Mouse (Mus musculus) left cerebral cortex, postnatal 14 days (tissue): ENCODE measurements around the gene Fzr1. TPM values are rescaled to one million over a fixed set of nuclear protein-coding genes. Genes with fewer than 3 reads are reported as not detected.

ENCODE experiments used
- DNase-seq, 2 experiments: peaks; one replicate each; pipeline ENCODE4 v3.0.0; 2021 to 2022; ENCODE audit warnings: low spot score in 2 of 2, mixed read lengths in 1 of 2
- intact Hi-C: fragments of 180-260 bp; cut with DNase I; formaldehyde crosslinking; loops from one replicate; pipeline ENCODE4 v1.15.1; 2025
- long read RNA-seq, 2 experiments: library from polyadenylated mRNA; stranded (forward); transcript quantifications; one replicate each; pipeline ENCODE4 v2.0.0; 2021
- total RNA-seq, 2 experiments: library from RNA; stranded (reverse); gene quantifications; 2 replicates each; pipeline ENCODE4 v1.2.3; 2021

Gene Fzr1
- 10 to 100 TPM; 74.8 to 80.3 TPM for total RNA-seq
- long read RNA-seq, experiment 1, transcript Fzr1-205 (14 exons, 3,057 nt): major isoform, 134 of 172 reads
- long read RNA-seq, experiment 1, partial matches to known transcripts: 12 of 172 reads
- long read RNA-seq, experiment 1, other reads (novel, unspliced or antisense): 24 of 172 reads
- long read RNA-seq, experiment 2, transcript Fzr1-205 (14 exons, 3,057 nt): major isoform, 143 of 178 reads
- long read RNA-seq, experiment 2, partial matches to known transcripts: 14 of 178 reads
- long read RNA-seq, experiment 2, other reads (novel, unspliced or antisense): 21 of 178 reads

DNA sequence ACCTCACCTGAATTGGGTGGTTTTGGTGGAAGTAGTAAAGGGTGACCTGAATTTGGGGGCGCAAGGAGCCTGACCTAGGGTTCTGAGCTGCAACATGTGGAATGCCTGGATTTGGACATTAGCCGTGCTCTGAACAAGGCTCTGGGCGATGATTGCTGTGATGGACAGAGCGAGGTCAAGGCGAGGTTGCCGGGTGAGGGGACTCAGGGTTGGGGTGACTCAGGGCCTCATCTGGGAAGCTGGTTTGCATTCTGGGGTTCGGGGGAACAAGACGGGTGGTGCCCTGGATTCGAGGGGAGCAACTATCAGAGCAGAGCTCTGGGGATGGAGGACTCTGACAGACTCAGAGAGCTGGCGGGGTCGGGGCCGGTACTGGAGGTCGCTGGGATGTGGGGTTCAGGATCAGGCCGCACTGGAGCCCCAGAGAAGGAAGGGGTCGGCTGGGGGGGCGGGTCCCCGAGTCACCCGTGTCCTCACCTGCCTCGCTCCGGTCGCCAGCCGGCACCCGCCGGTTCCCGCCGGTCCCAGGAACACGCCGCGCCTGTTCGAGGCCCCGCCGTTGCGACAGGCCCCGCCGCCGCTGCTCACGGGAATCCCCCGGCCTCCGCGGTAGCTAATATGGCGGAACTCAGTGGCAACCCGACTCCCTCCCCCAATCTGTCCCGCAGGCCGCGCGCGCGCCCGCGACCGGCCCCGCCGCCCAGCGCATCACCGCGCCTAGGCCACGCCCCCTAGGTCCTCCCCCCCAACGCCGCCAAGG is at the start of gene Fzr1:
Gene Fzr1 (minus strand): TSS at position 724 of the 760 bp plus-strand sequence.
- no peak for DNase-seq
- intact Hi-C loops: no loop called here

DNA sequence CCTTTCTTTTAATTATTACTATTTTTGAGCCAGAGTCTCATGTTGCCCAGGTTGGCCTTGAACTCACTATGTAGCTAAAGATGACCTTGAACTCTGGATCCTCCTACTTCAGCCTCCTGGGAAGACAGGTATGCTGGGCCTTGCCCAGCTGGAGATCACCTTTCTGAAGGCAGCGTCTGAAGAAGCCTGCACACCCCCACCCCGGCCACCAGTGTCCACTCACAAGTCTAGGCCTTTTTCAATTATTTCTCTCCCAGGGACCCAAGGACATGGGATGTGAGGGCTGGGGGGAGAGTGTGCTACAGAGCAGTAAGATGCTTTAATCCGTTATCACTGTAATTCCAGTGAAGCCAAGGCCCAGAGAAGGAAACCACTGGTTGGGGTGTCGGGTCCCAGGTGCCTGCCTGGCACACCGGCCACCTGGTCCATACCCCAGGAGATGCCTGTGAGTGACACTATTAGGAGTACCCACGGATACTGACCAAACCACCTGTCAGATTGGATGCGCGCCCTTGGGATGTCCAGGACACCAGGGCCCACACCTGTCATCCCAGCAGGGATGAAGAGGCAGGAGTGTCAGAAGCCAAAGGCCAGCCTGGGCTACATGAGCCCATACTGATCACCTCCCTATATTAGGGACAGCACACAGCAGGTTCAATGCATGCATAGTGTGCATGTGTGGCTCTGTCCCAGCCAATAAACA is 49.6 kb upstream of the Fzr1 start:
- intact Hi-C loops: loop anchor here (2.0 kb wide), 1 partner anchor 15 kb away; no protein-coding TSS in a partner anchor

DNA sequence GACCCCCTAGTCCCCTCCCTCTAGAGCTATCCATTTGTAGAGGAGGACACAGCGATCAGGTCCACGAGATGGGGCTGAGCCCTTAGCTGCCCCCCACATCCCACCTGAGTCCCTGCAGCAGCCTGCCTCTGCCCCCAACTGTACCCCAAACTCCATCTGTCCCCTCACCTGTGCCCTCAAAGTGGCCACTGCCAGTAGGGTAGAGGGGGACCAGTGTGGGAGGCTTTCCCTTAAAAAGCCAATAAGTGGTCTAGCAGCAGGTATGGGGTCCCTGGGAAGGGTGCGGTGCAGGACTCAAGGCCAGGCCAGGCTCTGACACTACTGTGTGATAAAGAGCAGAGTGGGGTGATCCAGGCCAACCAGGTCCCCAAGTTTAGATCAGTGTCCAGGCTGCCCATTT is 49.0 kb upstream of the Fzr1 start:
- DNase-seq: peak; percentile 3
- intact Hi-C loops: loop anchor here (2.0 kb wide), 1 partner anchor 15 kb away; no protein-coding TSS in a partner anchor

More for the DNA sequence above, 49.6 kb upstream of the Fzr1 start:
- DNase-seq: peak; percentile 5 to 13

DNA sequence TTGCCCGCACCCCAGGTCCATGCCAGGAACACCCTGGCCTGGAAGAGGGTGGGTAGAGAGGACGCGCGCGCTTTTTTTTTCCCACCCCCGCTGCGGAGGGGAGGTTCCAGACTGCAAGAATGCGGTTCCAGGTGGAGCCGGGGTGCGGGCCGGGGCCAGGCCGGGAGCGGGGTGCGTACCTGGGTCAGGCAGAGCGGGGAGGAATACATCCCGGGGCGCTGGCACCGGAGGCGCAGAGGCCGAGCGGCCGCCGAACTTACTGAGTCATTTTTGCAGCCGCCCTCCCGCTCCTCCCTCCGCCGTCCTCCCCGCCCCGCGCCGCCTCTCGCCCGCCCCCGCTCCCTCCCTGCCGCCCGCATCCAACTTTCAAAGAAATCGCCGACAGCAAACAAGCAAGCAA is 48.6 kb upstream of the Fzr1 start:
- intact Hi-C loops: loop anchor here (2.0 kb wide), 1 partner anchor 14 kb away; no protein-coding TSS in a partner anchor
- peak; percentile 33 to 57 for DNase-seq

DNA sequence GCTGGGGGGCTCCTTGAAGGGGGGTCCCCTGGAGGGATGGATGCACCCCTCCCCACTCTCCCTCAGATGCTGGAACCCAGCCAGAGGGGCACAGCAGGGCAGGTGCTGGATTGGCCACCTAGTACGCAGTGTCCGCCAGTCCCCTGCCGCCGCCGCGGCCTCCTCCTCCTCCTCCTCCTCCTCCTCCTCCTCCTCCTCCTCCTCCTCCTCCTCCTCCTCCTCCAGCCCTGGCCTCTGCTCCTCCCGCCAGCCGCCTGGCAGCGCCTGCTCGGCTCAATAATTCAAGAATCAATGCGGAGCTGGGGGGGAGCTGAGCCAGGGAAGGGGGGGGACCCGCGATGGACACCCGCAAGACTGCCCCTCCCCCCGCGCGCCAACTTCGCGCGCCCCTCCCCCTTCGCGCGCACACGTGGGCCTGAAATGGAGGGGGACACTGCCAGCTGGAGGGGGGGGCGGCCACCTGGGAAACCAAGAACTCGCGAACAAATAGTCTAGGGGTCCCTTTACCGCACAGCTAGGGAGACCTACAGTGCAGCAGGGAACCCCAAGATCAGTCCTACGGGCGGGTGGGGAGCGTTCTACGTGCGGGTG is 47.9 kb upstream of the Fzr1 start:
- intact Hi-C loops: loop anchor here (2.0 kb wide), 1 partner anchor 13 kb away; no protein-coding TSS in a partner anchor
- peak; percentile 24 to 34 for DNase-seq

DNA sequence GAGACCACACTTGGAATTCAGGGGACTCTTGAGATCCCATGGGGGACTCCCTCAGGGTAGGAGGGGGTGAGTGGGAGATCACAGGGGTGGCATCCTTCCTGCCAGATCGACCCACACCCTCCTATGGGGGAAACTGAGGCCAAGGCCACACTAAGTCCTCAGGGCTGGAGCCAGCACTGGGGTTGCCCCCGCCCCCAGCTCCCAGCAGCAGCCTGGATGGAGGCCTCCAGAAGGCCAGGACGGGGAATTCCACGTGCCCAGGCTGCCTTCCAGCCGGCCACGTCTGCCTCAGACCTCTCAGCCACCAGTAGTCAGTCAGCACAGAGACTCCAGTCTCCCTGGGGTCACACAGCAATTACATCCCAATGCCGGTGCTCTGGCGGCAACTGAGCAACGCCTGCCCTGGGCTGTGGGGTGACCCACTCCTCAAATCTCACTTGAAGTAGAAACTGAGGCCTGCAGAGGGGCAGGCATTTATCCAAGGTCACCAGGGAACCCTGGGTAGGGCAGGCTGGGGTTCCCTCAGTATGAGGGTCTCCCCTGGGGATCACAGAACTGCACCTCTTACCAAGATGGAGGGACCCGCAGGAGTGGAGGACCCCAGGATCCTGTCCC is 47.0 kb upstream of the Fzr1 start:
- intact Hi-C loops: no loop called here
- DNase-seq: peak; percentile 13 to 19

DNA sequence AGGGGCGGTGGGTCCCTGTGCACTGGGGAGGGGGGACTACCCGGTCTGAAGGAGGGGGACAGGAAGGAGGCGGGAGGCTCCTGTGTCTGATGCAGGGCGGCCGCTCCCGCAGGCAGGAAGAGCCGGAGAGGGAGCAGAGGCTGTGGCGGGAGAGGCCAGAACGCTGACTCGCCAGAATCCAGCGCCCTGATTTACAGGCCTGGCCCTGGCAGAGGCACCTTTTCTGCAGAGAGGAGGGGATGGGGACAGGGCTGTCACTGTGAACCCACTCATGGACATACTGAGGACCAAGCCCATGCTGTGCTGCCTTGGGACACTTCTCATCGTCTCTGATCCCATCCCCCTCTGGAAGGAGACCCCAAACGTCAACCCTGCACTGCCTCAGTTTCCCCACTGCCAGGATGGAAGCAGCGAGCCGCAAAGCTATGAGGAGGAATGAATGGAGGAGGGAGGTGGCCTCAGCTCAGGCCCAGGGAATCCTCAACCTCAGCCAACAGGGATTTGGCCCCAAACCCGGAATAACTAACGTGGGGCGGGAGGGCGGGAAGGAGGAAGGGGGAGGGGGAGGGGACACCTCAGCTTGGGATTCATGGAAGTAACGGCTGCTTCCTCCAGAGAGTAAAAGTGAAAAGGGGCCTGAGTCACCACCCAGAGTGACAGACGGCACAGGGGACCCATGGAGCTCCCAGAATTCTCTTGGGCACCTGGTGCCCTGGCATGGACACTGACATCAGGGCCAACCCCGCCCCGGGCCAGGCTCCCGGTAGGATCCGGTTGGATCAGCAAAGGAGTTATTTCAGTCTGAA is 46.1 kb upstream of the Fzr1 start:
- intact Hi-C loops: no loop called here
- DNase-seq: peak; percentile 17 to 26

DNA sequence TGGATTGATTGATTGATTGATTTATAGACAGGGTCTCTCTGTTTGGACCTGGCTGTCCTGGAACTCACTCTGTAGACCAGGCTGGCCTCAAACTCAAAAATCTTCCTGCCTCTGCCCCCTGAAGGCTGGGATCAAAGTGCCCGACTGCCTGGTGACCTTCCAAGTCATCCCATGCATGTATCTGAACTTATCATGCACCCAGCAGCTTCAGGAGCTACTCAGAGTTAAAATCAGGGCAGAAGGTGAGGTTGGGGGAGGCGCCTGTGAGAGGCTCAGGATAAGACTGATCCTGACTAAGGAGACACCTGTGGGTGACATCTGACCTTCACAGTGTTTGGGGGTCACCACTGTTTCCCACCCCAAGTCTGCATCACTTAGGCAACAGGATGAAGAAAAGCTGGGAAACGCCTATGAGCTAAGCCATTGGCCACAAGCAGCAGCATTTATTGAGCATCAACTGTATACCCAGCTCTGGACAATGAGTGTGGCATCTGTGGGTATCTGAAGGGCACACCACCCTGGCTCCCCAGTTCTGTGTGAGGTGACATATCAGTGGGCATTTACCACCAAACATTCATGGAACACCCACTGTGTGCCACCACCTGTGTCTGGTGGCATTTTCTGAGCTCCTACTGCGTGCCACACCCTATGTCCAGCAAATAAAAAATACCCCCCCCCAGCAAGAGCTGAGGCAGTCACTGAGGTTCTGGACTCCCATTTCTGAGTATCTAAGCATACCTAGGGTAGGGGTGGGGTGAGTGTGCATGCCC is 45.3 kb upstream of the Fzr1 start:
- DNase-seq: peak in 1 of 2 experiments; percentile 2
- intact Hi-C loops: no loop called here

DNA sequence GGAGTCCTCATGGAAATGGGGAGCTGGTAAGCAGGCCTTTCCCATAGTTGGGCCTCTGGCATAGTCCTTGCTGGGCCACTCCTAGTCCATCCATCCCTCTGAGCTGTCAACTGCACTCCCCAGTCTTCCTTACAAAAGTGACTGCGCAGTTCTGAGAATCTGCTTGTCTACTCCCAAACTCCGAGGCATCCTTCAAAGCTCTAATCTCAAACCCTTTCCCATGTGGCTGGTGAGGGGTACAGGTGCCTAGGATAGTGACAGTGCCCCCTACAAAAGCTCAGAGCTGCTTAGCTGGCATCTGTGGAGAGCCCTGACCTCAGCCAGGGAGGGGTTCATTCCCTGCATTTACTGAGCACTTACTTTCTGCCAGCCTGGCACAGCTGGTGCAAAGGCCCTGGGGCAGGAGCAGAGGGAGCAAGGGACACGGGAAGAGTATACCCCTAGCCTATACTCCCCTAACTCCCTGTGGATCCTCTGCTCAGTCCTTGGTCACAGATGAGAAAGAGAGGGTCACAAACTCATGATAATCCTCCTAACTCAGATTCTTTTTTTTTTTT is 44.4 kb upstream of the Fzr1 start:
- DNase-seq: no peak
- intact Hi-C loops: no loop called here

DNA sequence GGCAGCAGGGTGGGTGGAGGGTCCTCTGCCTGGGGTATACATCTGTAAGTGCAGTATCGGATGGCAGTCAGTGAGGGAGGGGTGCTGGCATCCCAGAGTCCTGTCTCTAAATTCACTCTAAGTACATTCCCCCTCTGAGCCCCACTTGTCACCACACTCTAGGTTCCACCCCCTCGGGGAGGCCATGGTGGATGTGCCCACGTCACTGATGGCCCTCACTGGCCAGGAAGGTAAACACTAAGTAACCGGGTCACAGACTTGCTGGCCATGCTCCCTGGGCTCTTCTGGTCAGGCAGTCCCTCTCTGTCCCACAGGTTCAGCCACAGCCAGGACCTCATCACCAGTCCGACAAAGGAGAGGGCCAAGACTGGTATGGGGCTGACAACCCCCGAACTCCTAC is 43.9 kb upstream of the Fzr1 start:
- intact Hi-C loops: no loop called here
- no peak for DNase-seq

DNA sequence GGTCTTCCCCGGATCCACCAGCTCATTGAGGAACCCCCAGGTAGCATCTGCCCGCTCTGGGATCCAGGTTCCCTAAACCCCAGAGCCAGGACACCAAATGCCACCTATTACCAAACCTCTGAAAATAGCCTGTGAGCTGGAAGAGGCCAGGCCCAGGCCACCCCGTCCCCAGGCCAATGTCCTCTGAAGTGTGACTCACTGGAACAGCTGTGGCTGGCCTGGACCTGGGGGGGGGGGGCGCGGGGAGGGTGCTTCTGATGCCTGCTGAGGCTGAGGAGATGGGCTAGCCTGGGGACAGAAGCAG is 43.4 kb upstream of the Fzr1 start:
- no peak for DNase-seq
- intact Hi-C loops: no loop called here

DNA sequence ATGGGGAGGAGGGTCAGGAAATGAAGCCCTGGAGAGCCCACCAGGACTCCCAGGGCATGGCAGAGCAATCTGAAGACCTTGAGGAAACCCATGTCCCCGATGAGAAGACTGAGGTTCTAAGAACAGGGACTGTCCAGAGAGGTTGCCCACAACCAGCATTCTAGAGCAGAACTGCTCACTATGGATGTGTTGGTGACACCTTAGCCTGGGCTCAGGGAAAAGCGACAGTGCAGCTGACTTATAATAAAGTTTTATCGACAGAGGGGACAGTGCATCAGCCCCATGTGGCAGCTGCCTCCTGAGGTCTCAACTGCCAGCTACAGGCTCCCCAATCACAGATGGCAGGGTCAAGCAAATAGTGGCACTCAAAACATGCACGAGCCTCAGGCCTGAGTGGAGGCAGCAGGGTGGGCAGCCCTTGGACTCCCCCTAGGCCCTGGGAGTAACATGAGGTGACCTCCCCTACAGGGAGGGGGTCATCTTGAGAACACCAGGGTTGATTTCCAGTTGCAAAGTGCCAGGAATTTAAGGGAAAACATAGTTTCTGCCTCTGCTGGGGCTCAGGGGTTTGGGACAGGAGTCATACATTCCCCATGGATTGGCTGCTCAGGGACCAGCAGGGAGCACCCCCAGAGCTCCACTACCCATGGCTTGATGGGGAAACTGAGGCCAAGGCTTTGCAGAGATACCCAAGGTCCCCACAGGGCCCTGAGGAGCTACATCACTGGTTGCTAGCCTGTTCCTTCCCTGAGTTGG is 42.9 kb upstream of the Fzr1 start:
- intact Hi-C loops: no loop called here
- no peak for DNase-seq

DNA sequence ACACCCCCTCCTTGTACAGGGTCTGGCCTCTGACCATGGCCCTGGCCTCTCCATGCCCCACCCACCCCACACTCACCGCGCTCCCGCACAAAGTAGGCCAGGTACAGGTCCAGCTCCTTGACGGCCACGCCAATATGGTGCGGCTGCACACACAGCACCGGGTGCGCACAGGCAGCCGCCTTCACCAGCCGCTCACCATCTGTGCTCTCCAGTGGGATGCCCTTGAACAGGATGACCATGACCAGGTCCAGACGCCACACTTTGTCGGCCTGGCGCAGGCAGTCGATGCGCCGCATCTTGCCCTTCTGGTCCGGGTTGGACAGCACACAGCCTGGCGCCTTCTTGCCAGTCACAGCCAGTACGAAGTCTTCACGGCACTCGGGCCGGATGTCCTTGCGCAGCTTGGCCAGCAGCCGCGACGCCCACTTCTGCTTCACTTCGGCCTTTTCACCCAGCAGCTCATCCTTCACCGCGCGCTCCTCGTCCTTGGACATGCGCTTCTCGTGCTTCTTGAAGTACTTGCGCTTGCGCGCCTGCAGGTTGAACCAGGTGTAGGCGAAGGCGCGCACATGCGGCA is 42.0 kb upstream of the Fzr1 start:
- intact Hi-C loops: no loop called here
- no peak for DNase-seq

DNA sequence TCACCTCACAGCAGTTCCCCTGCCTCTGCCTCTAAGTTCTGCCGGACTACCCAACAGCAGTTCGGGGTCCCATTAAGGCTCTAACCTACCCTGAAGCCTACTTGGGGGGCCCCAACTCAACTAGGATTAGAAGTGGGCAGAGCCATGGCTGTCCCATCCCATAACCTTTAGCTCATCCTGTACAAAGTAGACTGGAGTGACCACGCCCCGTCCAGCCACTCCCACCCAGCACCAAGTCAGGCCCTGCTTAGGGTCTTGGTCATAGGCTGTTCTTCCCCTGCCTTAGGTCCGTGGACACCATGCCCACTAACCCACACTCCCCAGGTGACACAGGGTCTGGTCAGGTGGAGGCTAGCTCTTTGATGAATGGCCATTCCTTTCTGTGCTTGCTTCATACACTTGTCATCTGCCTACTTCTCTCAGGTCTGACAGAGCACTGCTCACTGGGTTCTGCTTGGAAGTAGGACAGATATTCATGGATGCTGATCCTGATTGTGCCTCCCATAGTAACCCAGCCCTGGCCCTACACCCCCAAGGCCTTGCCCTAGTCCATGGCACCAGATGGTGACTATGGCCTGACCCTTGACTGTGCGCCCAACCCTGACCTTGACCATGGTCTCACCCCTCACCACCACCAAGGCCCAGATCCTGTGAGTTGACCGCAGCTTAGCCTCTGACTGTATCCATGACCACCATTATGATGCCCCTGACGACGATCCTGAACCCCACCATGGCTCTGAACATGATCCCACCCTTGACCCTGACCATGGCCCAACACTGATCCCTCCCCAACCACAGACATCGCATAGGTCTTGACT is 41.0 kb upstream of the Fzr1 start:
- intact Hi-C loops: no loop called here
- no peak for DNase-seq

DNA sequence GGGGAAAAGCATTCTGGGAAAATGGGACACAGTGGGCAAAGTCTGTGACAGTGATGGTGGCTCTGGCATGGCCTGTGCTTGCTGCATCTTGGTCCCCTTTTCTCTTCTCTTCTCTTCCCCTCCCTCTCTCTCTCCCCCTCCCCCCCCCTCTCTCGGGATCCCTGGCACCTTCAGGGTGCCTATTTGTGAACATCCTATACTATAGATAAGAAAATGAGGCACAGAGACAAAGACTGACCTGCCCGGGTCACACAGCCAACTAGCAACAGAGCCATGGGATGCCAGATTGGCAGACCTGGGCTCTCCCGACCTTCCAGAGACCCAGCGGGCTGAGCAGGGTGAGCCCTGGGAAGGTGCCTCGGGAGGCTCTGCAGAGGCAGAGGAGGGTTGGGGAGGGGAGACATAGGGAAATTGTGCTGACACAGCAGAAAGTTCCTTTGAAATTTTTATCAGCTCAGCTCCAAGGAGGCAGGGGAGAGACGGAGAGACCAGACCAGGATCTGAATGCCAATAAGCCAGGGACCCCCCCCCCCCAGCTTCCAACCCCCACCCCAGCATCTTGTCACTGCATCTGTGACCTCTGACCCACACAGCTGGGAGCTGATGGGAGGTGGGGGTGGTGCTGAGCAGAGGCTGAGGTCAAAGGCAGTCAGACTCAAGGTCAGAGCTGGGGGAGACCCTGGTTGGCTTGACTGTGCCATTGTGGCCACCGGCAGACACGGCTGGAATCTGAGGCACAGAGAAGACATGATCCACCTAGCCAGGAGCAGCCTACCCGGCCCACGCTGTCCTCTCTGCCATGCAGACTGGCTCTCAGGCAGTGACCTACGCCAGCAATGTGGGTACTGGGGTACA is 40.1 kb upstream of the Fzr1 start:
- intact Hi-C loops: no loop called here
- DNase-seq: no peak
